Mouse (Mus musculus) CD4-positive, CD25-positive, alpha-beta regulatory T cell, adult 2 months (primary cell): ENCODE measurements around the gene Olfr791.

Source experiments
- DNase-seq: peaks from one replicate; pipeline ENCODE4 v3.0.0-alpha.2; 2012; ENCODE audit warnings: low read depth, low spot score

Gene Olfr791

GRCm38 (mm10) chr10:129521492-129521891, at the start of gene Olfr791:
Gene Olfr791 (plus strand): TSS chr10:129521792.
- no peak for DNase-seq

- no peak for DNase-seq
These were observed 48.3 kb upstream of the Olfr791 start for GRCm38 (mm10) chr10:129473256-129473655.

- DNase-seq, result no peak
These were observed 47.9 kb upstream of the Olfr791 start for GRCm38 (mm10) chr10:129473723-129474122.

DNA sequence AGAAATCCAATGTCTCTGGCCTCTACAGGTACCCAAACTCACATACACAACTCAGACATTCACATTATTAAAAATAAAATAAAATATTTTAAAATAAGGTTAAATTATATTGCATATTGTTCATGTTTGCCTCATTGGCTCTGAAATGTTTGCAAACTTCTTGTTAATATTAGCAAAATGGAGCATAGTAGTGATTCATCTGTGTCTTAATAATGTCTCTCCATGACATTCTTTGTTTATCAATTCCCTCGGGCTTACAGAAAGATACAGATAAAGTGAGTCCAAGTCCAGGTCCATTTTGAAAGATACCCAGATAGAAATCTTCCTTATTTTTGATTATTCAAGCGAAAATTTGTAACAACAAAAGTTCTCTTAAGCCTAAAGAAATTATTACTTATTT, 37.1 kb upstream of the Olfr791 start, which contains the start of gene Olfr789:
Gene Olfr789, plus strand, starts transcription at position 301 of the 400 bp plus-strand sequence.
- DNase-seq, result no peak

DNA sequence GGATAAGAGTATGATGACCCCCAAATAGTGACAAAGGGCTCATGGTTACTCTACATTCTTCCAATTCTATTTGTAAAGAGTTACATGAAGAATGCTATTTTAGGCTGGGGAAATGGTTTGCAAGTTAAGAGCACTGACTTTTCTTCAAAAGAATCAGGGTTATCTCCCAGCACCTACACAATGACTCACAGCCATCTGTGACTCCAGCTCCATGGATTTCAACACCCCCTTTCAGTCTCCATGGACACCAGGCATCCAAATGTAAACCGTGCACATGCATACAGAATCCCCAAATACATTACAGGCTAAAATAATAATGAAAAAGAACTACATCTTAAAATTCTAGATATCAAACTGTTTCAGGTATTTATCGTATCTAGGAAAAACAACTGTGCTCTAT, 31.5 kb upstream of the Olfr791 start:
- DNase-seq, result no peak

- DNase-seq, result no peak
These were observed 23.4 kb upstream of the Olfr791 start, which contains the start of gene Olfr790 for GRCm38 (mm10) chr10:129498192-129498591. Gene Olfr790 (plus strand): TSS chr10:129498492.

DNA sequence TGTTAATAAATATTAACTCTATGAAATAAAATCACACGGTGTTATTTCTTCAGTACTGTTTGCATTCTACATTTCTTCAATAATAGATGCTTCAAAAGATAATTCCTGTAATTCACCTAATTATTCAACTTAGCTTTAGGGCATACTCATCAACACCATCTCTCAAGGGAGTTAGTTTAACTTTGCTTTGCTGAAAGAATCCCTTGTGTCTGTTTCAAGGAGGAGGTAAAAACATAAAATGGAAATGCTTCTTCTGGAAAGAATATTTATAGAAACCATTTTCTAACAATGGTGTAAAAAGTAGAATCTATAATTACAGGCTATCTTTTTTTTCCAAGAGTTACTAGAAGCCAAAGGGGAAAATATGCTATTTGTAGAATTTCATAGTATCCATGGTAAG, 17.3 kb downstream of the Olfr791 start, which contains the start of gene Olfr792:
Gene Olfr792, plus strand, starts transcription at position 301 of the 400 bp plus-strand sequence.
- DNase-seq, result no peak

GRCm38 (mm10) chr10:129549354-129549753, 27.8 kb downstream of the Olfr791 start:
- DNase-seq, result no peak

DNA sequence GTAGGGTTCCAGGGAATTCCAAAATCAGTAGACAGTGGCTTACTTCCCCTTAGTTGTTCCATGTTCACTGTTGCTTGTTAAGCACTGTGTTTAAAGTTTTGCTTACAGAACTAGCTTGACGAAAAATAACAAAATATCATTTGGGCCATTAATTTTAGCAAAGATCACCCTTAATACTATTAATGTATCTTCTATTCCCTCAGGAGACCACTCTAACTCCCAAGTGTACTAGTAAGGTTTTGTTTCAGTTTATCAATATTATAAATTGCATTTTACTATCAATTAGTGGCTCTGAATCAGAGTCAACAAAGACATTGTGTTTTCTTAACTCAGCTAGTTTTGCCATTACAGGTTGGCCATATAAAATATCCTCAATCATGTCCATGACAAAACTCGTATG, 45.8 kb downstream of the Olfr791 start, which contains the start of gene Olfr794:
Gene Olfr794, plus strand, starts transcription at position 301 of the 400 bp plus-strand sequence.
- no peak for DNase-seq

DNA sequence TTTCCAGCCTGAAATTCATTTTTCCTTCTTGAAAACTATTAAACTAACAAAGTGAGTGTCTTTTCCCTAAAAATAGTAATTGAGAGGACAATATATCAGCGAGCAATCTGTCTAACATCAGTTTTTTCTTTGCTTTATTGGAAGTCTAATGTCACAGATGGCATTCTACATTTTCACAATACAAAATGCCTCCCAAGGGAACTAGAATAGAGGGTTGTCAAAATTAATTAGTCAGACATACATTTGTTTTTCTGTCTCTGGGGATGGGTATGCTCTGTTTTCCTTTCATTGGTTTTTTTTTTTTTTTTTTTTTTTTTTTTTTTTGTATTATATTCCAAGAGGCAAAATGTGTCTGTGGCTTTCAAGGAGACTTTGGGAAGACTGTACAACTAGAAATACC, 55.5 kb downstream of the Olfr791 start:
- no peak for DNase-seq
